Mouse (Mus musculus) testis, adult 2 months (tissue): ENCODE measurements around the gene Rhof.

ENCODE experiments used
- CTCF ChIP-seq: fragments of 200-500 bp; IDR thresholded peaks from 2 replicates; pipeline ENCODE4 v1.5.1; 2012; ENCODE audit warnings: low read depth, mild to moderate bottlenecking, inconsistent platforms, low read length, moderate library complexity; ENCODE audit not compliant: control insufficient read depth, insufficient read depth, insufficient replicate concordance
- POLR2A ChIP-seq: fragments of 200-500 bp; IDR thresholded peaks from 2 replicates; pipeline ENCODE4 v1.6.1; 2012; ENCODE audit warnings: low read depth, mild to moderate bottlenecking, inconsistent platforms, low read length, moderate library complexity; ENCODE audit not compliant: control insufficient read depth

- TF ChIP-seq CTCF (no peak), POLR2A (no peak)
Observed at GRCm38 (mm10) chr5:123109452-123110203, 22.9 kb downstream of the Rhof start.
